Mouse (Mus musculus) kidney, adult 2 months (tissue): Measurements from ENCODE around the gene Car1.

Experiments
- CTCF ChIP-seq: fragments of 200-500 bp; conservative IDR thresholded peaks from 2 replicates; pipeline ENCODE4 v1.5.1; 2011; ENCODE audit warnings: low read depth, mild to moderate bottlenecking, control low read depth, low read length, moderate library complexity, mixed read lengths; ENCODE audit not compliant: insufficient read depth, insufficient read length
- POLR2A ChIP-seq: fragments of 200-500 bp; IDR thresholded peaks from one replicate; pipeline ENCODE4 v1.6.1; 2011; ENCODE audit warnings: low read depth, low read length, control low read depth

- TF ChIP-seq CTCF = no peak
- no peak for TF ChIP-seq POLR2A
Measured at GRCm38 (mm10) chr3:14806702-14807101, 1.5 kb downstream of the Car1 start.
